Comparison of ENCODE assay signal across 24 mouse cellular contexts in genomic region chr7:49393857-49394256, GRCm38 (mm10).
A peak's percentile ranks its signal among the peaks of the same experiment; 100 is the strongest.
DNase-seq lines count a peak whose midpoint lies in the region; ATAC-seq and TF ChIP-seq lines count a peak whose summit lies in the region.
"Had no signal": no experiment of that assay in that cellular context is flagged by ENCODE, and none has a peak within 500 bp of the region (broad histone marks: within the 10 kb centered on the region; RNA-seq: fewer than 3 reads in every experiment).

No protein-coding gene starts in this region.

- H3K4me3 ChIP-seq in cerebellum, adult 2 months (replicated peaks; ENCODE audit: insufficient read depth, low read depth, low read length): no peak overlapping the region
- no peak overlapping the region for H3K4me3 ChIP-seq in hindbrain, embryonic 10.5 days
- H3K4me3 ChIP-seq in hindbrain, embryonic 16.5 days (ENCODE audit: low read length): no peak overlapping the region
- H3K4me3 ChIP-seq in midbrain, embryonic 10.5 days: no peak overlapping the region
- H3K4me3 ChIP-seq in midbrain, embryonic 11.5 days (ENCODE audit: low read depth, low read length): no peak overlapping the region
- H3K4me3 ChIP-seq: forebrain, embryonic 13.5 days; heart, embryonic 12.5 days; hindbrain, embryonic 13.5 days; limb, embryonic 15.5 days; liver, embryonic 15.5 days; lung, embryonic 15.5 days; megakaryocyte, embryonic 14.5 days had no signal

- 57% methylated on average over 7 of the region's 7 CpGs for WGBS in cerebellum, adult 2 months
- 89% methylated on average over 7 of the region's 7 CpGs for WGBS in hindbrain, embryonic 10.5 days
- WGBS in hindbrain, embryonic 16.5 days: 95% methylated on average over 7 of the region's 7 CpGs
- WGBS in midbrain, embryonic 10.5 days: 92% methylated on average over 7 of the region's 7 CpGs
- WGBS in midbrain, embryonic 11.5 days: 86% methylated on average over 7 of the region's 7 CpGs

- H3K9ac ChIP-seq in hindbrain, embryonic 16.5 days (ENCODE audit: low read depth, low read length): no peak overlapping the region
- H3K9ac ChIP-seq in midbrain, embryonic 11.5 days (ENCODE audit: low read length): no peak overlapping the region
- H3K9ac ChIP-seq: forebrain, embryonic 13.5 days; heart, embryonic 12.5 days; hindbrain, embryonic 13.5 days; limb, embryonic 15.5 days; liver, embryonic 15.5 days; lung, embryonic 15.5 days had no signal

- H3K36me3 ChIP-seq in hindbrain, embryonic 10.5 days: 0 out of 2 replicates have a peak, but pooled peaks cover 2% of the 10 kb centered on the region
- H3K36me3 ChIP-seq in hindbrain, embryonic 16.5 days (ENCODE audit: control insufficient read depth, insufficient read depth, low read length): no peaks in the 10 kb centered on the region
- no peaks in the 10 kb centered on the region for H3K36me3 ChIP-seq in midbrain, embryonic 10.5 days
- no peaks in the 10 kb centered on the region for H3K36me3 ChIP-seq in midbrain, embryonic 11.5 days (ENCODE audit: control insufficient read depth, insufficient read depth, low read length)
- H3K36me3 ChIP-seq: heart, embryonic 12.5 days; hindbrain, embryonic 13.5 days; limb, embryonic 15.5 days; liver, embryonic 15.5 days; lung, embryonic 15.5 days had no signal

- peaks cover 6% of the 10 kb centered on the region; the same call in 1 of the 2 replicates for H3K9me3 ChIP-seq in hindbrain, embryonic 10.5 days
- H3K9me3 ChIP-seq in hindbrain, embryonic 16.5 days (ENCODE audit: control insufficient read depth, low read length): no peaks in the 10 kb centered on the region; the same call in 1 of the 2 replicates
- no peaks in the 10 kb centered on the region for H3K9me3 ChIP-seq in midbrain, embryonic 10.5 days (replicated peaks)
- no peaks in the 10 kb centered on the region for H3K9me3 ChIP-seq in midbrain, embryonic 11.5 days (ENCODE audit: control insufficient read depth, low read length)
- H3K9me3 ChIP-seq: forebrain, embryonic 13.5 days; heart, embryonic 12.5 days; hindbrain, embryonic 13.5 days; limb, embryonic 15.5 days; liver, embryonic 15.5 days; lung, embryonic 15.5 days had no signal

- no peak for TF ChIP-seq POLR2A in cerebellum, adult 2 months (IDR thresholded peaks at IDR 0.05; ENCODE audit: borderline replicate concordance, insufficient read depth, low read length)

- H3K4me1 ChIP-seq in cerebellum, adult 2 months (ENCODE audit: control insufficient read depth, insufficient read depth, low read length): peaks cover 39% of the 10 kb centered on the region
- peaks cover 73% of the 10 kb centered on the region for H3K4me1 ChIP-seq in hindbrain, embryonic 10.5 days (replicated peaks)
- peaks cover 32% of the 10 kb centered on the region for H3K4me1 ChIP-seq in hindbrain, embryonic 16.5 days (ENCODE audit: control insufficient read depth, insufficient read depth, low read depth, low read length)
- H3K4me1 ChIP-seq in midbrain, embryonic 10.5 days: peaks cover 50% of the 10 kb centered on the region
- H3K4me1 ChIP-seq in midbrain, embryonic 11.5 days (ENCODE audit: control insufficient read depth, insufficient read depth, low read length): peaks cover 18% of the 10 kb centered on the region
- H3K4me1 ChIP-seq: megakaryocyte, embryonic 14.5 days had no signal

- H3K27me3 ChIP-seq in cerebellum, adult 2 months (ENCODE audit: control insufficient read depth, insufficient read depth, low read length): no peaks in the 10 kb centered on the region
- no peaks in the 10 kb centered on the region for H3K27me3 ChIP-seq in hindbrain, embryonic 10.5 days (ENCODE audit: insufficient read depth, poor library complexity, severe bottlenecking)
- no peaks in the 10 kb centered on the region for H3K27me3 ChIP-seq in hindbrain, embryonic 16.5 days (replicated peaks; ENCODE audit: control insufficient read depth, insufficient read depth, low read length)
- H3K27me3 ChIP-seq in midbrain, embryonic 10.5 days (ENCODE audit: low read depth, poor library complexity, severe bottlenecking): no peaks in the 10 kb centered on the region
- no peaks in the 10 kb centered on the region for H3K27me3 ChIP-seq in midbrain, embryonic 11.5 days (ENCODE audit: control insufficient read depth, insufficient read depth, low read length)
- H3K27me3 ChIP-seq: forebrain, embryonic 13.5 days; heart, embryonic 12.5 days; hindbrain, embryonic 13.5 days; limb, embryonic 15.5 days; liver, embryonic 15.5 days; lung, embryonic 15.5 days; megakaryocyte, embryonic 14.5 days; Patski had no signal

- H3K4me2 ChIP-seq in hindbrain, embryonic 16.5 days (ENCODE audit: low read length): no peak overlapping the region
- H3K4me2 ChIP-seq in midbrain, embryonic 11.5 days: no peak overlapping the region
- H3K4me2 ChIP-seq: forebrain, embryonic 13.5 days; heart, embryonic 12.5 days; hindbrain, embryonic 13.5 days; limb, embryonic 15.5 days; liver, embryonic 15.5 days; lung, embryonic 15.5 days had no signal

- no peak overlapping the region for H3K27ac ChIP-seq in cerebellum, adult 2 months (ENCODE audit: insufficient read depth, low read length)
- 0 out of 2 replicates have a peak overlapping the region, but pooled peaks have one; percentile 77 for H3K27ac ChIP-seq in hindbrain, embryonic 10.5 days
- H3K27ac ChIP-seq in hindbrain, embryonic 16.5 days (ENCODE audit: low read depth, low read length): no peak overlapping the region
- peak overlapping the region; percentile 43; the same call in 1 of the 2 replicates for H3K27ac ChIP-seq in midbrain, embryonic 10.5 days (replicated peaks)
- no peak overlapping the region for H3K27ac ChIP-seq in midbrain, embryonic 11.5 days (ENCODE audit: low read depth, low read length)
- H3K27ac ChIP-seq: liver, embryonic 15.5 days had no signal

- TF ChIP-seq CTCF in cerebellum, adult 2 months (IDR thresholded peaks at IDR 0.05; ENCODE audit: borderline replicate concordance, insufficient read depth, low read depth, low read length): no peak

- peak; percentile 51 to 63 for DNase-seq in cerebellum, postnatal 10 days
- no peak for DNase-seq in cerebellum, adult 2 months
- DNase-seq in hindbrain, embryonic 10.5 days (ENCODE audit: low spot score): no peak
- no peak for DNase-seq in midbrain, embryonic 10.5 days (ENCODE audit: low spot score)
- DNase-seq in midbrain, embryonic 11.5 days (ENCODE audit: low spot score, missing footprints): no peak
- DNase-seq in lung, postnatal 4 days: no peak
- DNase-seq: cerebellum, adult 8-10 months; cerebellum, postnatal 36 days; gastrocnemius, postnatal 10 days; kidney, adult 9 months; kidney, postnatal 10 days; layer of hippocampus, adult 9-11 months; thymus, adult 2 months; thymus, postnatal 36 days had no signal

- ATAC-seq in hindbrain, embryonic 16.5 days: no peak
- no peak for ATAC-seq in midbrain, embryonic 11.5 days (ENCODE audit: low FRiP score)
- ATAC-seq: forebrain, embryonic 13.5 days; intestine, postnatal 0 days; Patski had no signal

Comparison
In these comparisons a context has a peak if more than half of its experiments do, and no peak if none do; other contexts are left out.
1. DNase-seq: peak in cerebellum, postnatal 10 days (2 of 2); none in cerebellum, adult 2 months (0 of 2), hindbrain, embryonic 10.5 days (single experiment), midbrain, embryonic 10.5 days (single experiment), midbrain, embryonic 11.5 days (single experiment) and lung, postnatal 4 days (0 of 2).
2. H3K27ac ChIP-seq: peak in hindbrain, embryonic 10.5 days (single experiment) and midbrain, embryonic 10.5 days (single experiment); none in cerebellum, adult 2 months (single experiment), hindbrain, embryonic 16.5 days (single experiment) and midbrain, embryonic 11.5 days (single experiment).